In genomic region chrX:139998691-139999065, GRCm38 (mm10) we compare ENCODE assay signal across 8 mouse cellular contexts. TPM values are rescaled to one million over a fixed set of nuclear protein-coding genes. Genes with fewer than 3 reads are reported as not detected.
DNase-seq lines count a peak whose midpoint lies in the region; ATAC-seq and TF ChIP-seq lines count a peak whose summit lies in the region.

No protein-coding gene starts in this region.

- TF ChIP-seq POLR2A in heart, adult 2 months (IDR thresholded peaks at IDR 0.05; ENCODE audit: insufficient read depth, low read depth, low read length), result no peak
- TF ChIP-seq POLR2A in ES-Bruce4 (IDR thresholded peaks at IDR 0.05; ENCODE audit: insufficient read depth, low read length), result no peak

- intact Hi-C loops in heart, adult 2 months (cut with DNase I), result loop anchor here (10.0 kb wide), 1 partner anchor 124 kb away; the partner anchor contains the start of gene Morc4

- no peak for DNase-seq in heart, adult 2 months
- no peak for DNase-seq in heart, adult 8-10 months (ENCODE audit: low spot score)
- no peak for DNase-seq in hindbrain, embryonic 10.5 days (ENCODE audit: low spot score)
- no peak for DNase-seq in liver, postnatal 0 days
- no peak for DNase-seq in c-Kit-positive CD71-positive TER-119-positive erythroid progenitor cells, embryonic 14.5 days (ENCODE audit: low spot score)
- DNase-seq in cerebellum, postnatal 10 days, result no peak
- no peak for DNase-seq in kidney, postnatal 4 days

- H3K4me3 ChIP-seq in heart, adult 2 months, result peak overlapping the region; percentile 55
- H3K4me3 ChIP-seq in ES-Bruce4 (ENCODE audit: low read depth, low read length), result no peak overlapping the region
- peak overlapping the region; percentile 58; the same call in 1 of the 2 replicates for H3K4me3 ChIP-seq in hindbrain, embryonic 10.5 days
- peak overlapping the region; percentile 60 for H3K4me3 ChIP-seq in liver, postnatal 0 days (ENCODE audit: low read depth, low read length)

- 76% methylated on average over 4 of the region's 4 CpGs for WGBS in heart, adult 2 months
- WGBS in hindbrain, embryonic 10.5 days, result 81% methylated on average over 4 of the region's 4 CpGs
- WGBS in liver, postnatal 0 days (ENCODE audit: insufficient replicate concordance), result 63% methylated on average over 4 of the region's 4 CpGs

- H3K79me2 ChIP-seq in heart, adult 2 months (replicated peaks; ENCODE audit: control insufficient read depth, insufficient read depth, low read length), result 0 out of 2 replicates have a peak, but pooled peaks cover 2% of the 10 kb centered on the region

- H3K27ac ChIP-seq in heart, adult 2 months, result peak overlapping the region; percentile 73; the same call in 1 of the 2 replicates
- peak overlapping the region; percentile 97 for H3K27ac ChIP-seq in ES-Bruce4 (ENCODE audit: insufficient read depth, low read length)
- no peak overlapping the region for H3K27ac ChIP-seq in hindbrain, embryonic 10.5 days
- H3K27ac ChIP-seq in liver, postnatal 0 days (ENCODE audit: low read depth), result no peak overlapping the region

- peak overlapping the region; percentile 64 for H3K4me2 ChIP-seq in liver, postnatal 0 days (ENCODE audit: low read depth, low read length)

- no peaks in the 10 kb centered on the region for H3K36me3 ChIP-seq in heart, adult 2 months (ENCODE audit: control insufficient read depth, insufficient read depth, low read length)
- no peaks in the 10 kb centered on the region for H3K36me3 ChIP-seq in ES-Bruce4 (ENCODE audit: control insufficient read depth, insufficient read depth, low read length, poor library complexity, severe bottlenecking)
- H3K36me3 ChIP-seq in hindbrain, embryonic 10.5 days, result peaks cover 15% of the 10 kb centered on the region; the same call in 1 of the 2 replicates
- H3K36me3 ChIP-seq in liver, postnatal 0 days (replicated peaks; ENCODE audit: insufficient read depth, low read length), result 0 out of 2 replicates have a peak, but pooled peaks cover 6% of the 10 kb centered on the region

- H3K27me3 ChIP-seq in heart, adult 2 months (ENCODE audit: control insufficient read depth, insufficient read depth, low read length), result no peaks in the 10 kb centered on the region
- H3K27me3 ChIP-seq in ES-Bruce4 (ENCODE audit: control insufficient read depth, insufficient read depth, low read length, poor library complexity, severe bottlenecking), result no peaks in the 10 kb centered on the region
- H3K27me3 ChIP-seq in hindbrain, embryonic 10.5 days (ENCODE audit: insufficient read depth, poor library complexity, severe bottlenecking), result peaks cover 34% of the 10 kb centered on the region
- no peaks in the 10 kb centered on the region for H3K27me3 ChIP-seq in liver, postnatal 0 days (ENCODE audit: insufficient read depth, low read length)

- H3K4me1 ChIP-seq in heart, adult 2 months (ENCODE audit: control insufficient read depth, insufficient read depth, low read length), result no peaks in the 10 kb centered on the region
- peaks cover 7% of the 10 kb centered on the region for H3K4me1 ChIP-seq in ES-Bruce4 (ENCODE audit: control insufficient read depth, insufficient read depth, low read length)
- H3K4me1 ChIP-seq in hindbrain, embryonic 10.5 days (replicated peaks), result no peaks in the 10 kb centered on the region; the same call in 1 of the 2 replicates
- H3K4me1 ChIP-seq in liver, postnatal 0 days (ENCODE audit: insufficient read depth), result no peaks in the 10 kb centered on the region

- no peak for TF ChIP-seq EP300 in heart, adult 2 months (IDR thresholded peaks at IDR 0.05; ENCODE audit: insufficient read depth, low read depth, low read length)
- no peak for TF ChIP-seq EP300 in ES-Bruce4 (IDR thresholded peaks at IDR 0.05; ENCODE audit: insufficient read depth, low read depth, low read length)
- no peak for TF ChIP-seq EP300 in liver, postnatal 0 days (IDR thresholded peaks at IDR 0.05; ENCODE audit: low read depth)

- no peak for TF ChIP-seq CTCF in heart, adult 2 months (IDR thresholded peaks at IDR 0.05)
- no peak for TF ChIP-seq CTCF in ES-Bruce4 (IDR thresholded peaks at IDR 0.05; ENCODE audit: low read depth, low read length)
- TF ChIP-seq CTCF in liver, postnatal 0 days (IDR thresholded peaks at IDR 0.05; ENCODE audit: low read depth), result no peak

- ATAC-seq in liver, postnatal 0 days, result no peak

- H3K9ac ChIP-seq in heart, adult 2 months (ENCODE audit: low read depth, low read length), result no peak overlapping the region
- no peak overlapping the region; the same call in 1 of the 2 replicates for H3K9ac ChIP-seq in ES-Bruce4 (ENCODE audit: low read depth, poor library complexity, severe bottlenecking)
- H3K9ac ChIP-seq in liver, postnatal 0 days (replicated peaks), result no peak overlapping the region

- H3K9me3 ChIP-seq in ES-Bruce4 (replicated peaks; ENCODE audit: control insufficient read depth, insufficient read depth, low read length, poor library complexity, severe bottlenecking), result no peaks in the 10 kb centered on the region
- no peaks in the 10 kb centered on the region for H3K9me3 ChIP-seq in hindbrain, embryonic 10.5 days
- no peaks in the 10 kb centered on the region for H3K9me3 ChIP-seq in liver, postnatal 0 days (ENCODE audit: low read length)

RNA-seq across cellular contexts. Expression of gene Rbm41, which starts 0.3 kb away (rescaled TPM):
- total RNA-seq in heart, adult 2 months (2021), result 1 to 10 TPM; 4.8 to 5.3 TPM
- 0.66 and 1.6 TPM in 2 replicates for polyA plus RNA-seq in heart, adult 2 months (2012; rRNA removed)
- 1 to 10 TPM; 6.6 to 7.7 (median 7.1) TPM for total RNA-seq in heart, adult 8-10 months (2022)
- polyA plus RNA-seq in ES-Bruce4 (2011; ENCODE audit: insufficient read depth, insufficient read length, low read depth, missing spikeins), result 20.1 and 24.4 TPM in 2 replicates
- polyA plus RNA-seq in hindbrain, embryonic 10.5 days (2016; fragmentation: Nextera tagmentation; extraction: Ambion mirVana), result 4.5 TPM in 2 replicates
- polyA plus RNA-seq in liver, postnatal 0 days (2015; fragmentation: Nextera tagmentation; extraction: Ambion mirVana), result 0.67 and 0.90 TPM in 2 replicates

Comparison
In these comparisons a context has a peak if more than half of its experiments do, and no peak if none do; other contexts are left out.
1. H3K27ac ChIP-seq: peak in heart, adult 2 months (single experiment) and ES-Bruce4 (single experiment); none in hindbrain, embryonic 10.5 days (single experiment) and liver, postnatal 0 days (single experiment).